Mouse (Mus musculus): ENCODE data around the gene Kcnc3. TPM values are rescaled to one million over a fixed set of nuclear protein-coding genes. Genes with fewer than 3 reads are reported as not detected.

The Kcnc3 gene
- polyA plus RNA-seq, 1 experiment from 2014 or later, result 0.20 TPM

GRCm38 (mm10) chr7:44596996-44597538, 6.6 kb downstream of the Kcnc3 start:
- TF ChIP-seq CTCF (IDR thresholded peaks at IDR 0.05; ENCODE audit: low read depth), result no peak
- Histone ChIP-seq H3K27ac (ENCODE audit: low read depth, low read length) (no peak overlapping the region), H3K36me3 (ENCODE audit: control insufficient read depth, insufficient read depth) (no peaks in the 10 kb centered on the region), H3K4me1 (replicated peaks; ENCODE audit: control insufficient read depth, insufficient read depth, low read length) (no peaks in the 10 kb centered on the region), H3K4me2 (replicated peaks; ENCODE audit: low read depth) (no peak overlapping the region), H3K9ac (ENCODE audit: low read depth, low read length) (no peak overlapping the region), H3K27me3 (replicated peaks; ENCODE audit: control insufficient read depth, insufficient read depth, low read length) (peaks cover 23% of the 10 kb centered on the region), H3K4me3 (ENCODE audit: low read depth, low read length) (no peak overlapping the region), H3K9me3 (ENCODE audit: control insufficient read depth) (no peaks in the 10 kb centered on the region)
- 46% methylated on average over 5 of the region's 5 CpGs for WGBS
- ATAC-seq, result no peak

GRCm38 (mm10) chr7:44597666-44598065, 7.2 kb downstream of the Kcnc3 start:
- H3K36me3 ChIP-seq (ENCODE audit: control insufficient read depth, insufficient read depth), result no peaks in the 10 kb centered on the region
- peaks cover 22% of the 10 kb centered on the region for H3K27me3 ChIP-seq (replicated peaks; ENCODE audit: control insufficient read depth, insufficient read depth, low read length)
- H3K4me2 ChIP-seq (replicated peaks; ENCODE audit: low read depth), result no peak overlapping the region
- no peak overlapping the region for H3K4me3 ChIP-seq (ENCODE audit: low read depth, low read length)
- no peak for TF ChIP-seq CTCF (IDR thresholded peaks at IDR 0.05; ENCODE audit: low read depth)
- H3K9me3 ChIP-seq (ENCODE audit: control insufficient read depth), result no peaks in the 10 kb centered on the region
- no peak overlapping the region for H3K9ac ChIP-seq (ENCODE audit: low read depth, low read length)
- ATAC-seq, result no peak
- no peaks in the 10 kb centered on the region for H3K4me1 ChIP-seq (replicated peaks; ENCODE audit: control insufficient read depth, insufficient read depth, low read length)
- H3K27ac ChIP-seq (ENCODE audit: low read depth, low read length), result no peak overlapping the region
- WGBS, result 84% methylated on average over 4 of the region's 4 CpGs

GRCm38 (mm10) chr7:44598336-44598735, 7.9 kb downstream of the Kcnc3 start:
- Histone ChIP-seq H3K4me2 (replicated peaks; ENCODE audit: low read depth) (no peak overlapping the region), H3K4me3 (ENCODE audit: low read depth, low read length) (no peak overlapping the region), H3K9me3 (ENCODE audit: control insufficient read depth) (no peaks in the 10 kb centered on the region), H3K36me3 (ENCODE audit: control insufficient read depth, insufficient read depth) (no peaks in the 10 kb centered on the region), H3K27me3 (replicated peaks; ENCODE audit: control insufficient read depth, insufficient read depth, low read length) (peaks cover 22% of the 10 kb centered on the region), H3K27ac (ENCODE audit: low read depth, low read length) (no peak overlapping the region), H3K9ac (ENCODE audit: low read depth, low read length) (no peak overlapping the region), H3K4me1 (replicated peaks; ENCODE audit: control insufficient read depth, insufficient read depth, low read length) (no peaks in the 10 kb centered on the region)
- ATAC-seq, result no peak
- no peak for TF ChIP-seq CTCF (IDR thresholded peaks at IDR 0.05; ENCODE audit: low read depth)
- 74% methylated on average over 12 of the region's 12 CpGs for WGBS

- 81% methylated on average over 10 of the region's 10 CpGs for WGBS
- Histone ChIP-seq H3K9me3 (ENCODE audit: control insufficient read depth) (no peaks in the 10 kb centered on the region), H3K9ac (ENCODE audit: low read depth, low read length) (no peak overlapping the region)
These were observed 10.3 kb downstream of the Kcnc3 start for GRCm38 (mm10) chr7:44600691-44601262.

GRCm38 (mm10) chr7:44601646-44602045, 11.2 kb downstream of the Kcnc3 start:
- no peak overlapping the region for H3K4me2 ChIP-seq (replicated peaks; ENCODE audit: low read depth)
- no peaks in the 10 kb centered on the region for H3K4me1 ChIP-seq (replicated peaks; ENCODE audit: control insufficient read depth, insufficient read depth, low read length)
- no peak overlapping the region for H3K4me3 ChIP-seq (ENCODE audit: low read depth, low read length)
- TF ChIP-seq CTCF (IDR thresholded peaks at IDR 0.05; ENCODE audit: low read depth), result no peak
- no peaks in the 10 kb centered on the region for H3K9me3 ChIP-seq (ENCODE audit: control insufficient read depth)
- H3K9ac ChIP-seq (ENCODE audit: low read depth, low read length), result no peak overlapping the region
- WGBS, result 20% methylated on average over 19 of the region's 19 CpGs
- H3K36me3 ChIP-seq (ENCODE audit: control insufficient read depth, insufficient read depth), result peaks cover 5% of the 10 kb centered on the region; the same call in 1 of the 2 replicates
- H3K27ac ChIP-seq (ENCODE audit: low read depth, low read length), result no peak overlapping the region
- ATAC-seq, result no peak
- peaks cover 31% of the 10 kb centered on the region for H3K27me3 ChIP-seq (replicated peaks; ENCODE audit: control insufficient read depth, insufficient read depth, low read length)

More at GRCm38 (mm10) chr7:44600691-44601262, 10.3 kb downstream of the Kcnc3 start:
- H3K27ac ChIP-seq (ENCODE audit: low read depth, low read length), result no peak overlapping the region
- H3K36me3 ChIP-seq (ENCODE audit: control insufficient read depth, insufficient read depth), result no peaks in the 10 kb centered on the region; the same call in 1 of the 2 replicates
- no peak for TF ChIP-seq CTCF (IDR thresholded peaks at IDR 0.05; ENCODE audit: low read depth)
- peaks cover 31% of the 10 kb centered on the region for H3K27me3 ChIP-seq (replicated peaks; ENCODE audit: control insufficient read depth, insufficient read depth, low read length)
- H3K4me1 ChIP-seq (replicated peaks; ENCODE audit: control insufficient read depth, insufficient read depth, low read length), result no peaks in the 10 kb centered on the region
- H3K4me2 ChIP-seq (replicated peaks; ENCODE audit: low read depth), result no peak overlapping the region
- no peak for ATAC-seq
- H3K4me3 ChIP-seq (ENCODE audit: low read depth, low read length), result no peak overlapping the region

- no peak overlapping the region for H3K4me2 ChIP-seq (replicated peaks; ENCODE audit: low read depth)
- 14% methylated on average over 11 of the region's 11 CpGs for whole genome bisulfite sequencing
- H3K27me3 ChIP-seq (replicated peaks; ENCODE audit: control insufficient read depth, insufficient read depth, low read length), result peaks cover 31% of the 10 kb centered on the region
- H3K4me1 ChIP-seq (replicated peaks; ENCODE audit: control insufficient read depth, insufficient read depth, low read length), result no peaks in the 10 kb centered on the region
- no peak overlapping the region for H3K9ac ChIP-seq (ENCODE audit: low read depth, low read length)
- no peak overlapping the region for H3K27ac ChIP-seq (ENCODE audit: low read depth, low read length)
- no peak for ATAC-seq
- no peak overlapping the region for H3K4me3 ChIP-seq (ENCODE audit: low read depth, low read length)
- TF ChIP-seq CTCF (IDR thresholded peaks at IDR 0.05; ENCODE audit: low read depth), result no peak
- H3K36me3 ChIP-seq (ENCODE audit: control insufficient read depth, insufficient read depth), result peaks cover 13% of the 10 kb centered on the region; the same call in 1 of the 2 replicates
- no peaks in the 10 kb centered on the region for H3K9me3 ChIP-seq (ENCODE audit: control insufficient read depth)
These were observed 12.0 kb downstream of the Kcnc3 start for GRCm38 (mm10) chr7:44602443-44602842.

Data from intestine, postnatal 0 days (tissue).